Mouse (Mus musculus) kidney, postnatal 4 days (tissue): ENCODE measurements around the gene Pitpnb.

Source experiments
- DNase-seq, 2 experiments: peaks; one replicate each; pipeline ENCODE4 v3.0.0; 2021; ENCODE audit warnings: mixed read lengths in 2 of 2

The Pitpnb gene

GRCm38 (mm10) chr5:111423011-111423410 lies 92.4 kb downstream of the Pitpnb start:
- no peak for DNase-seq

- DNase-seq: no peak
Measured at GRCm38 (mm10) chr5:111423616-111424015, 93.1 kb downstream of the Pitpnb start.

- no peak for DNase-seq
Measured at GRCm38 (mm10) chr5:111425813-111426212, 95.2 kb downstream of the Pitpnb start.

GRCm38 (mm10) chr5:111426249-111426648 lies 95.7 kb downstream of the Pitpnb start:
- no peak for DNase-seq

GRCm38 (mm10) chr5:111428882-111429281 lies 98.3 kb downstream of the Pitpnb start:
- DNase-seq: no peak

- peak in 1 of 2 experiments; percentile 33 for DNase-seq
Measured at GRCm38 (mm10) chr5:111429726-111430125, 99.2 kb downstream of the Pitpnb start.

GRCm38 (mm10) chr5:111431007-111431730 lies 100.6 kb downstream of the Pitpnb start:
- peak; percentile 63 to 73 for DNase-seq

- DNase-seq: no peak
Measured at GRCm38 (mm10) chr5:111432842-111433241, 102.3 kb downstream of the Pitpnb start.

- peak; percentile 64 to 69 for DNase-seq
Measured at GRCm38 (mm10) chr5:111434342-111434842, 103.8 kb downstream of the Pitpnb start.

GRCm38 (mm10) chr5:111436260-111436659 lies 105.7 kb downstream of the Pitpnb start:
- DNase-seq: no peak

- DNase-seq: no peak
Measured at GRCm38 (mm10) chr5:111437205-111437604, 106.6 kb downstream of the Pitpnb start.
